Mouse (Mus musculus) kidney, adult 2 months (tissue): ENCODE data around the gene Trem3.

ENCODE experiments used
- CTCF ChIP-seq: fragments of 200-500 bp; conservative IDR thresholded peaks from 2 replicates; pipeline ENCODE4 v1.5.1; 2011; ENCODE audit warnings: low read depth, mild to moderate bottlenecking, control low read depth, low read length, moderate library complexity, mixed read lengths; ENCODE audit not compliant: insufficient read depth, insufficient read length
- POLR2A ChIP-seq: fragments of 200-500 bp; IDR thresholded peaks from one replicate; pipeline ENCODE4 v1.6.1; 2011; ENCODE audit warnings: low read depth, low read length, control low read depth

- TF ChIP-seq POLR2A (no peak), CTCF (no peak)
Observed at GRCm38 (mm10) chr17:48272598-48272997, 25.0 kb downstream of the Trem3 start.
